Mouse (Mus musculus) forebrain, embryonic 11.5 days (tissue): ENCODE data around the gene Chrna1. TPM values are rescaled to one million over a fixed set of nuclear protein-coding genes. Genes with fewer than 3 reads are reported as not detected.

Source experiments
- ATAC-seq: fragments of 200-750 bp; cut with Nextera tagmentation; replicated peaks from 2 replicates; pipeline ENCODE4 v1.8.0; 2017; ENCODE audit warnings: moderate TSS enrichment; ENCODE audit not compliant: low FRiP score
- DNase-seq: peaks from one replicate; pipeline ENCODE4 v3.0.0-alpha.2; 2017; ENCODE audit warnings: low spot score
- H3K27ac ChIP-seq: fragments of 300-500 bp; sonication (generic); 2 replicates; pipeline ENCODE4 v1.5.1; 2014; ENCODE audit warnings: low read depth, low read length
- H3K27me3 ChIP-seq: fragments of 300-500 bp; sonication (generic); 2 replicates; pipeline ENCODE4 v1.6.1; 2014; ENCODE audit warnings: mild to moderate bottlenecking, low read length, mixed read lengths; ENCODE audit not compliant: control insufficient read depth, insufficient read depth
- H3K36me3 ChIP-seq: fragments of 300-500 bp; sonication (generic); 2 replicates; pipeline ENCODE4 v1.6.1; 2014; ENCODE audit warnings: mild to moderate bottlenecking, low read length, moderate library complexity, mixed read lengths; ENCODE audit not compliant: control insufficient read depth, insufficient read depth
- H3K4me1 ChIP-seq: fragments of 300-500 bp; sonication (generic); replicated peaks from 2 replicates; pipeline ENCODE4 v1.6.1; 2014; ENCODE audit warnings: low read length, mixed read lengths; ENCODE audit not compliant: control insufficient read depth, insufficient read depth
- H3K4me2 ChIP-seq: fragments of 300-500 bp; sonication (generic); 2 replicates; pipeline ENCODE4 v1.6.1; 2014; ENCODE audit warnings: low read depth, mild to moderate bottlenecking, low read length, moderate library complexity, mixed read lengths; ENCODE audit not compliant: severe bottlenecking
- H3K4me3 ChIP-seq: fragments of 300-500 bp; sonication (generic); 2 replicates; pipeline ENCODE4 v1.5.1; 2014; ENCODE audit warnings: low read depth, low read length
- H3K9ac ChIP-seq: fragments of 300-500 bp; sonication (generic); 2 replicates; pipeline ENCODE4 v1.6.1; 2014; ENCODE audit warnings: low read length
- H3K9me3 ChIP-seq: fragments of 300-500 bp; sonication (generic); 2 replicates; pipeline ENCODE4 v1.6.1; 2016; ENCODE audit warnings: low read length, mixed read lengths; ENCODE audit not compliant: control insufficient read depth
- WGBS: fragments of 180-500 bp; shearing (Covaris S2); extraction: QIAGEN DNeasy Blood & Tissue Kit; methylation state at CpG from one replicate; pipeline ENCODE4 v1.1.7; 2014; 5-methylcytosine and 5-hydroxymethylcytosine counted together
- polyA plus RNA-seq: library from polyadenylated mRNA; unstranded; fragments of >200 nt; fragmentation: Nextera tagmentation; extraction: Ambion mirVana; gene quantifications from 2 replicates; pipeline ENCODE4 v1.2.1, GENCODE M21; 2014

Chrna1 gene
- polyA plus RNA-seq, 1 experiment from 2014 or later, result 0.32 TPM

DNA sequence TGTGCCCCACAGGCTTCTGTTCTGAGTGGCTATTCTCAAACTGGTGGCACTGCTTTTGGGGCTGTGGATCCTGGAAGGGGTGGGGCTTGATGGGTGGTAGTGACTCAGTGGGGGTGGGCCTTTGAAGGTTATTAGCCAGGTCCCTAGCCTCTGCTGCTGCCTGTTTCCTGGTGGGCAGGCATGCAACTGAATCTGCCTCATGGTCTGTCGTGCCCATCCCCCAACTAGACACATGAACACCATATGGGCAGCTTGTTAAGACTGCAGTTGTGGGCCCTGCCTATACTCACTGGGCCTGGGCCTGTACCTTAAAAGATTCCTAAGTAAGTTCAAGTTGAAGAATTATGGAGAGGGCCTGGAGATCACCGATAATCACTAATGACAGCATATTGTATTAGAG lies 34.6 kb downstream of the Chrna1 start:
- WGBS, result 84% methylated on average over 2 of the region's 2 CpGs
- no peak overlapping the region for H3K9ac ChIP-seq
- ATAC-seq, result no peak
- no peaks in the 10 kb centered on the region; the same call in 1 of the 2 replicates for H3K4me1 ChIP-seq
- no peaks in the 10 kb centered on the region for H3K9me3 ChIP-seq
- no peaks in the 10 kb centered on the region for H3K36me3 ChIP-seq
- no peak overlapping the region for H3K4me2 ChIP-seq
- H3K27ac ChIP-seq, result no peak overlapping the region
- no peaks in the 10 kb centered on the region for H3K27me3 ChIP-seq
- no peak for DNase-seq
- no peak overlapping the region for H3K4me3 ChIP-seq

GRCm38 (mm10) chr2:73540450-73541162 lies 39.5 kb downstream of the Chrna1 start:
- H3K27ac ChIP-seq, result no peak overlapping the region
- H3K9ac ChIP-seq, result no peak overlapping the region
- no peaks in the 10 kb centered on the region for H3K36me3 ChIP-seq
- no peak overlapping the region for H3K4me2 ChIP-seq
- H3K27me3 ChIP-seq, result no peaks in the 10 kb centered on the region
- DNase-seq, result no peak
- no peaks in the 10 kb centered on the region for H3K9me3 ChIP-seq
- ATAC-seq, result no peak
- no peak overlapping the region for H3K4me3 ChIP-seq
- no peaks in the 10 kb centered on the region; the same call in 1 of the 2 replicates for H3K4me1 ChIP-seq
- WGBS, result 36% methylated on average over 16 of the region's 16 CpGs

GRCm38 (mm10) chr2:73539697-73540096 lies 40.4 kb downstream of the Chrna1 start:
- Histone ChIP-seq H3K4me2 (no peak overlapping the region), H3K27ac (no peak overlapping the region), H3K27me3 (no peaks in the 10 kb centered on the region), H3K4me1 (no peaks in the 10 kb centered on the region; the same call in 1 of the 2 replicates), H3K9me3 (no peaks in the 10 kb centered on the region), H3K9ac (no peak overlapping the region), H3K36me3 (no peaks in the 10 kb centered on the region), H3K4me3 (no peak overlapping the region)
- 29% methylated on average over 1 of the region's 1 CpGs for WGBS
- DNase-seq (no peak), ATAC-seq (no peak)

DNA sequence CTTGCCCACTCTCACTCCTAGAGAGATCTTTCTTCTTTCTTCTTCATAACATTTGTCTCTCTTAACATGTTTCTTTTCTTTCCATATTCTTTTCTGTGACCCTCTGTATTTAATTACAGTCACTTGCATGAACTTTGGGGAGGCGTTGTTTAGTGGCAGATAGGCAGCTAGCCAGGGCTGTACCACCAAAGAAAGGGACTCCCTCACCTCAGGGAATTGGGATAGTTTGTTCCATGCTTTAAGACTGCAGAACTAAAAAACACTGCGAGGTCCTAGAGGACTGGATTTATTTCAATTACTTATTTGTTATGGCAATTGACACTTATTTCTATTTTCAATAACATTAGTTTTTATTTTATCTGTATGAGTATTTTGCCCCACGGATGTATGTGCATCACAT lies 41.0 kb downstream of the Chrna1 start:
- Histone ChIP-seq H3K4me1 (no peaks in the 10 kb centered on the region; the same call in 1 of the 2 replicates), H3K9me3 (no peaks in the 10 kb centered on the region), H3K36me3 (no peaks in the 10 kb centered on the region), H3K27ac (no peak overlapping the region), H3K9ac (no peak overlapping the region), H3K4me2 (no peak overlapping the region), H3K27me3 (no peaks in the 10 kb centered on the region), H3K4me3 (no peak overlapping the region)
- DNase-seq (no peak), ATAC-seq (no peak)
- WGBS, result 88% methylated on average over 3 of the region's 3 CpGs

DNA sequence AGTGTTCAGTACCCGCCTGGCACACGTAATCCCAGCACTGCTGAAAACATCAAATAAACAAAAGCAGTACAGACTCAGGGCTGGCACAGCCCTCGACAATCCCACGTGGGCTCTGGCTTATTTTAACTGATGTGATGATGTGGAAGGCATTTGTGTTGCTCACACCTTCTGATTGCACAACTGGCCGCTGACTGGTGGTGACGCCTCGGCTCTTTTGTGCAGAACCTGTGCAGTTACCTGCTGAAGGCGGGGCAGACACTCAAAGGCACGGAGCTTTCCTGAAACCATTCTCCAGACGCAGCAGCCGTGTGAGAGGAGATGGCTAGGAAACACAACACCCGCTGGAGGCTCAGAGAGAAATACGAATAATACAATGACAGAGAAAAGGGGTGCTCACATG lies 41.5 kb downstream of the Chrna1 start:
- Histone ChIP-seq H3K9me3 (no peaks in the 10 kb centered on the region), H3K27me3 (no peaks in the 10 kb centered on the region), H3K4me2 (no peak overlapping the region), H3K4me1 (no peaks in the 10 kb centered on the region; the same call in 1 of the 2 replicates), H3K9ac (no peak overlapping the region), H3K4me3 (no peak overlapping the region), H3K27ac (no peak overlapping the region), H3K36me3 (no peaks in the 10 kb centered on the region)
- no peak for ATAC-seq
- 85% methylated on average over 13 of the region's 13 CpGs for WGBS
- no peak for DNase-seq

- no peak overlapping the region for H3K27ac ChIP-seq
- no peaks in the 10 kb centered on the region for H3K9me3 ChIP-seq
- H3K9ac ChIP-seq, result no peak overlapping the region
- no peaks in the 10 kb centered on the region for H3K36me3 ChIP-seq
- WGBS, result 82% methylated on average over 15 of the region's 15 CpGs
- no peaks in the 10 kb centered on the region; the same call in 1 of the 2 replicates for H3K4me1 ChIP-seq
- no peak overlapping the region for H3K4me3 ChIP-seq
- no peaks in the 10 kb centered on the region for H3K27me3 ChIP-seq
- DNase-seq, result no peak
- no peak for ATAC-seq
- H3K4me2 ChIP-seq, result no peak overlapping the region
Measured at GRCm38 (mm10) chr2:73536091-73536783, 43.9 kb downstream of the Chrna1 start.

DNA sequence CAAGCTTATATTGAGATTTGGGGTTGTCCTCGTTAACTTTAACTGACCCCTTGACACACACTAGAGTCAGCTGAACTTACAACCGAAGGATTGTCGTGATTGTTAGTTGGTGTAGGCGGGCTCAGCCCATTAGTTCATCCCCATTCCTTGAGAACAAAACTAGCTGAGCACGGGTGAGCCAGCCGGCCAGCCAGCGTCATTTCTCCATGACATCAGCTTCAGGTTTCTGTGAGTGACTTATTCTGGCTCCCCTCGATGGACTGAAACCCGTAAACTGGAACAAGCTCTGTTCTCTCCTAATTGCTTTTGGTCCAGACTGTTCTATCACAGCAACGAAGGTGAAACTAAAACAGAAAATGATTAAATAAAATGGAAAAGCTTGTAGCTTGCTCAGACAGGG lies 45.4 kb downstream of the Chrna1 start:
- WGBS, result 60% methylated on average over 10 of the region's 10 CpGs
- no peak for ATAC-seq
- no peak overlapping the region for H3K27ac ChIP-seq
- no peak for DNase-seq
- no peaks in the 10 kb centered on the region for H3K27me3 ChIP-seq
- H3K4me1 ChIP-seq, result peaks cover 3% of the 10 kb centered on the region; the same call in 1 of the 2 replicates
- no peak overlapping the region for H3K4me3 ChIP-seq
- H3K36me3 ChIP-seq, result no peaks in the 10 kb centered on the region
- H3K9ac ChIP-seq, result no peak overlapping the region
- H3K9me3 ChIP-seq, result no peaks in the 10 kb centered on the region
- no peak overlapping the region for H3K4me2 ChIP-seq

DNA sequence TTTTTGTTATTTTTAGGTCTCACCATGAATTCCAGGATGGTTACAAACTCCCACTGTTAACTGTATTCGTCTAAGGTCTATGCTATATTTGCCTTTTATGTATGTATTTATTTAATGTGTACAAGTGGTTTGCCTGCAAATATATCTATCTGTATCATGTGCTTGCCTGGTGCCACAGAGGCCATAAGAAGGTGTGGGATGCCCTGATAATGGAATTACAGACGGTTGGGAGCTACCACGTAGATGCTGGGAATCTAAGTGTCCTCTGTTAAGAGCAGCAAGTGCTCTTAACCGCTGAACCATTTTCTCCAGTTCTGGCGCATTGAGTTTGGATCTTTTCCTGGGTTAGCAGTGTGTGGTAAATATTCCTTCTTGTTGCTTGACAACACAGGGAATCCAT lies 49.7 kb downstream of the Chrna1 start:
- no peak for ATAC-seq
- no peaks in the 10 kb centered on the region for H3K27me3 ChIP-seq
- no peak overlapping the region for H3K27ac ChIP-seq
- peaks cover 6% of the 10 kb centered on the region; the same call in 1 of the 2 replicates for H3K4me1 ChIP-seq
- DNase-seq, result no peak
- H3K9ac ChIP-seq, result no peak overlapping the region
- no peak overlapping the region for H3K4me2 ChIP-seq
- H3K4me3 ChIP-seq, result no peak overlapping the region
- 74% methylated on average over 5 of the region's 5 CpGs for WGBS
- no peaks in the 10 kb centered on the region for H3K36me3 ChIP-seq
- no peaks in the 10 kb centered on the region for H3K9me3 ChIP-seq
